Mouse (Mus musculus) cerebellum, postnatal 10 days (tissue): ENCODE measurements around the gene Tapbp.

Experiments
- DNase-seq, 2 experiments: peaks; one replicate each; pipeline ENCODE4 v3.0.0; 2021; ENCODE audit warnings: mixed read lengths in 2 of 2

Tapbp gene

GRCm38 (mm10) chr17:33972691-33973090, 57.0 kb downstream of the Tapbp start:
- no peak for DNase-seq

GRCm38 (mm10) chr17:33973572-33973971, 57.9 kb downstream of the Tapbp start:
- DNase-seq: no peak

- DNase-seq: no peak
Observed at GRCm38 (mm10) chr17:33977861-33978557, 62.3 kb downstream of the Tapbp start.

- DNase-seq: peak; percentile 48 to 62
Observed at GRCm38 (mm10) chr17:33978631-33979031, 62.9 kb downstream of the Tapbp start.
